Mouse (Mus musculus) MEL (cell line): Measurements from ENCODE around the gene Tekt2. TPM values are rescaled to one million over a fixed set of nuclear protein-coding genes. Genes with fewer than 3 reads are reported as not detected.

ENCODE experiments used
- DNase-seq: peaks from one replicate; pipeline ENCODE4 v3.0.0; 2011; ENCODE audit warnings: low read depth, low spot score
- H3K27ac ChIP-seq: 2 replicates; pipeline ENCODE4 v1.5.1; 2012; ENCODE audit warnings: low read depth, mild to moderate bottlenecking, control low read depth, low read length, moderate library complexity; ENCODE audit not compliant: control insufficient read depth
- H3K27me3 ChIP-seq, 2 experiments: fragments of 150-350 bp in 1 of 2; sonication (generic) in 1 of 2; 2 replicates each; pipeline ENCODE4 v1.6.1; 2012; ENCODE audit warnings: low read length in 2 of 2, mild to moderate bottlenecking in 2 of 2, improper control_type of control experiment in 1 of 2, moderate library complexity in 1 of 2; ENCODE audit not compliant: insufficient read depth in 2 of 2, control insufficient read depth in 1 of 2
- H3K36me3 ChIP-seq, 2 experiments: 2 replicates each; pipeline ENCODE4 v1.6.1; 2012 to 2014; ENCODE audit warnings: low read length in 2 of 2, improper control_type of control experiment in 1 of 2, inconsistent platforms in 1 of 2, mild to moderate bottlenecking in 1 of 2; ENCODE audit not compliant: insufficient read depth in 2 of 2, control insufficient read depth in 1 of 2
- H3K4me1 ChIP-seq, 2 experiments: fragments of 150-350 bp in 1 of 2; sonication (generic) in 1 of 2; 2 replicates each; pipeline ENCODE4 v1.6.1; 2012; ENCODE audit warnings: low read length in 2 of 2, improper control_type of control experiment in 1 of 2, mild to moderate bottlenecking in 1 of 2; ENCODE audit not compliant: insufficient read depth in 2 of 2, control insufficient read depth in 1 of 2
- H3K4me3 ChIP-seq, 2 experiments: fragments of 150-350 bp in 1 of 2; sonication (generic) in 1 of 2; 2 replicates each; pipeline ENCODE4 v1.5.1; 2012; ENCODE audit warnings: low read depth in 2 of 2, low read length in 2 of 2, mild to moderate bottlenecking in 2 of 2, moderate library complexity in 2 of 2, control low read depth in 1 of 2, improper control_type of control experiment in 1 of 2; ENCODE audit not compliant: control insufficient read depth in 1 of 2, insufficient read depth in 1 of 2
- H3K79me2 ChIP-seq: 2 replicates; pipeline ENCODE4 v1.6.1; 2012; ENCODE audit warnings: mild to moderate bottlenecking, low read length, moderate library complexity; ENCODE audit not compliant: control insufficient read depth, poor library complexity, insufficient read depth
- H3K9ac ChIP-seq: 2 replicates; pipeline ENCODE4 v1.6.1; 2012; ENCODE audit warnings: low read depth, mild to moderate bottlenecking, control low read depth, low read length, moderate library complexity; ENCODE audit not compliant: control insufficient read depth, poor library complexity, severe bottlenecking
- H3K9me3 ChIP-seq: fragments of 150-350 bp; sonication (generic); replicated peaks from 2 replicates; pipeline ENCODE4 v1.6.1; 2012; ENCODE audit warnings: mild to moderate bottlenecking, low read length, improper control_type of control experiment, moderate library complexity; ENCODE audit not compliant: insufficient read depth
- ELF1 ChIP-seq: IDR thresholded peaks from 2 replicates; pipeline ENCODE4 v1.6.1; 2014; ENCODE audit warnings: low read depth, mild to moderate bottlenecking, inconsistent platforms, low read length, improper control_type of control experiment, moderate library complexity
- ETS1 ChIP-seq: IDR thresholded peaks from 2 replicates; pipeline ENCODE4 v1.6.1; 2012; ENCODE audit warnings: low read depth, mild to moderate bottlenecking, inconsistent platforms, low read length, improper control_type of control experiment, moderate library complexity
- GATA1 ChIP-seq: IDR thresholded peaks from 2 replicates; pipeline ENCODE4 v1.6.1; 2011; ENCODE audit warnings: low read depth, low read length, improper control_type of control experiment
- JUND ChIP-seq: IDR thresholded peaks from 2 replicates; pipeline ENCODE4 v1.6.1; 2011; ENCODE audit warnings: low read depth, mild to moderate bottlenecking, improper control_type of control experiment, low read length
- KAT2A ChIP-seq: conservative IDR thresholded peaks from 2 replicates; pipeline ENCODE4 v1.6.1; 2012; ENCODE audit warnings: low read depth, low read length, improper control_type of control experiment, inconsistent platforms
- MAX ChIP-seq: IDR thresholded peaks from 2 replicates; pipeline ENCODE4 v1.6.1; 2011; ENCODE audit warnings: low read length, improper control_type of control experiment
- MEF2A ChIP-seq: IDR thresholded peaks from 2 replicates; pipeline ENCODE4 v1.6.1; 2014; ENCODE audit warnings: low read depth, mild to moderate bottlenecking, inconsistent platforms, low read length, improper control_type of control experiment; ENCODE audit not compliant: poor library complexity, insufficient replicate concordance, severe bottlenecking; ENCODE audit errors: extremely low read depth
- MYB ChIP-seq: IDR thresholded peaks from 2 replicates; pipeline ENCODE4 v1.6.1; 2011; ENCODE audit warnings: mild to moderate bottlenecking, low read depth, low read length, improper control_type of control experiment
- NELFE ChIP-seq: IDR thresholded peaks from 2 replicates; pipeline ENCODE4 v1.6.1; 2011; ENCODE audit warnings: low read depth, low read length, improper control_type of control experiment
- POLR2A ChIP-seq, 2 experiments: IDR thresholded peaks; 2 replicates each; pipeline ENCODE4 v1.6.1; 2011 to 2012; ENCODE audit warnings: low read length in 2 of 2, mild to moderate bottlenecking in 2 of 2, control low read depth in 1 of 2, improper control_type of control experiment in 1 of 2, low read depth in 1 of 2, moderate library complexity in 1 of 2; ENCODE audit not compliant: control insufficient read depth in 1 of 2, insufficient read depth in 1 of 2, poor library complexity in 1 of 2
- RAD21 ChIP-seq: IDR thresholded peaks from 2 replicates; pipeline ENCODE4 v1.6.1; 2011; ENCODE audit warnings: mild to moderate bottlenecking, low read depth, low read length, improper control_type of control experiment
- SIN3A ChIP-seq: IDR thresholded peaks from 2 replicates; pipeline ENCODE4 v1.6.1; 2012; ENCODE audit warnings: low read length, improper control_type of control experiment, inconsistent platforms
- SMC3 ChIP-seq: IDR thresholded peaks from 2 replicates; pipeline ENCODE4 v1.6.1; 2011; ENCODE audit warnings: low read depth, low read length, improper control_type of control experiment
- TBP ChIP-seq: IDR thresholded peaks from 2 replicates; pipeline ENCODE4 v1.8.0; 2011; ENCODE audit warnings: low read depth, low read length, improper control_type of control experiment
- TCF12 ChIP-seq: IDR thresholded peaks from 2 replicates; pipeline ENCODE4 v1.6.1; 2014; ENCODE audit warnings: low read depth, mild to moderate bottlenecking, inconsistent platforms, low read length, improper control_type of control experiment, moderate library complexity
- USF1 ChIP-seq: IDR thresholded peaks from 2 replicates; pipeline ENCODE4 v1.6.1; 2014; ENCODE audit warnings: low read depth, mild to moderate bottlenecking, inconsistent platforms, low read length, improper control_type of control experiment, moderate library complexity
- ZMIZ1 ChIP-seq: IDR thresholded peaks from 2 replicates; pipeline ENCODE4 v1.6.1; 2012; ENCODE audit warnings: low read depth, mild to moderate bottlenecking, inconsistent platforms, low read length, improper control_type of control experiment, moderate library complexity
- ZNF384 ChIP-seq: IDR thresholded peaks from 2 replicates; pipeline ENCODE4 v1.6.1; 2012; ENCODE audit warnings: low read depth, mild to moderate bottlenecking, inconsistent platforms, low read length, improper control_type of control experiment
- polyA plus RNA-seq, 2 experiments: library from polyadenylated mRNA; stranded (reverse) in 1 of 2; unstranded in 1 of 2; fragments of >175 nt in 1 of 2; fragments of >200 nt in 1 of 2; gene quantifications; 2 replicates each; pipeline versions ENCODE4 v1.2.1 to v1.2.4; 2012; ENCODE audit warnings: low replicate concordance in 2 of 2, low read depth in 1 of 2; ENCODE audit not compliant: insufficient read length in 2 of 2, insufficient read depth in 1 of 2, missing spikeins in 1 of 2
- total RNA-seq: library from RNA; depleted of rRNA; stranded (reverse); fragments of 300-350 nt; gene quantifications from 2 replicates; pipeline ENCODE4 v1.2.3, GENCODE M21; 2012

Tekt2 gene
- total and polyA plus RNA-seq, 3 experiments = 0.25 TPM; not detected in 2

GRCm38 (mm10) chr4:126288085-126288666, 37.3 kb downstream of the Tekt2 start:
- Histone ChIP-seq H3K9me3 (no peaks in the 10 kb centered on the region), H3K9ac (no peak overlapping the region), H3K4me1 (peaks cover 0 to 6% of the 10 kb centered on the region in 2 experiments; a peak in 3 of 4 replicates), H3K36me3 (no peaks in the 10 kb centered on the region; a peak in 1 of 4 replicates), H3K79me2 (no peaks in the 10 kb centered on the region), H3K27me3 (0 out of 4 replicates have a peak, but pooled peaks cover 0 to 2% of the 10 kb centered on the region in 2 experiments), H3K27ac (no peak overlapping the region), H3K4me3 (no peak overlapping the region)
- TF ChIP-seq USF1 (no peak), SMC3 (no peak), NELFE (no peak), ZMIZ1 (no peak), MAX (no peak), GATA1 (no peak), MEF2A (no peak), TBP (no peak), ZNF384 (no peak), SIN3A (no peak), TCF12 (no peak), MYB (no peak), RAD21 (no peak), POLR2A (IDR thresholded peaks at IDR 0.05; ENCODE audit: control insufficient read depth in 1 of 2, insufficient read depth in 1 of 2, low read depth in 1 of 2, low read length in 2 of 2, poor library complexity in 1 of 2) (no peak), ETS1 (no peak), ELF1 (no peak)
- DNase-seq = no peak

DNA sequence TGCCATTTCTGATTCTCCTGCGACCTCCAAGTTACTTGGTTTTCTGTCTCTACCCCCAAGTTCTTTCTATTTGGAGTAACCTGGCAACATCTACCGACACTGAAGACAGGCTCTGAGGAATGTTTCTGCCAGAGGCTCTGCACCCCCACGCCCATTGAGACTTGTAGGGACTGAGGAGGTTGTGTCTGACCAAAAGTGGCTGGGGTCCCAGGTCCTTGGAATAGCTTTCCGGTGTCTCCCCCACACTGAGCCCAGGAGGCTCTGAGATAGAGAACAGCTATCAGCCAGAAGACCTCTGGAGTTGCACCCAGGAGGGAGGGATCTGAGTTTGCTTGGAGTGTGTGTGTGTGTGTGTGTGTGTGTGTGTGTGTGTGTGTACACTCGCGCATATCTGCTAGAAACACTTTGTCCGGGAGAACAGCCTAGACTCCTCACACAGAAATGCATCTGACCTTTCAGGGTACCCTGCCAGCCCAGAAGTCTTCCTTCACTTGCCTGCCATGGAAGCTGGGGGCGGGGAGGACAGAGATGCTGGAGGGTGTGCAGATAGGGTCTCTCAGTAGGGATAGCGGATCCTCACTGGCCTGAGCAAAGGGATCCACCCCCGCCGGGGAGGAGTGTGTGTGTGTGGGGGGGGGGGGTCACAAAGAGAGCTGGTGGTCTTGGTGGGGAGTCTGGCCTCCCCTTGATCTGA, 38.0 kb downstream of the Tekt2 start:
- TF ChIP-seq GATA1 = no peak
- no peak for TF ChIP-seq JUND
- no peak for TF ChIP-seq KAT2A
- H3K36me3 ChIP-seq = no peaks in the 10 kb centered on the region; a peak in 1 of 4 replicates
- H3K27me3 ChIP-seq = 0 out of 4 replicates have a peak, but pooled peaks cover 0 to 2% of the 10 kb centered on the region in 2 experiments
- H3K9me3 ChIP-seq = no peaks in the 10 kb centered on the region
- no peak overlapping the region for H3K27ac ChIP-seq
- no peak for DNase-seq
- peaks cover 0 to 6% of the 10 kb centered on the region in 2 experiments; a peak in 3 of 4 replicates for H3K4me1 ChIP-seq
- no peak overlapping the region for H3K4me3 ChIP-seq
- no peaks in the 10 kb centered on the region for H3K79me2 ChIP-seq
- H3K9ac ChIP-seq = no peak overlapping the region
